In the genomic region with DNA sequence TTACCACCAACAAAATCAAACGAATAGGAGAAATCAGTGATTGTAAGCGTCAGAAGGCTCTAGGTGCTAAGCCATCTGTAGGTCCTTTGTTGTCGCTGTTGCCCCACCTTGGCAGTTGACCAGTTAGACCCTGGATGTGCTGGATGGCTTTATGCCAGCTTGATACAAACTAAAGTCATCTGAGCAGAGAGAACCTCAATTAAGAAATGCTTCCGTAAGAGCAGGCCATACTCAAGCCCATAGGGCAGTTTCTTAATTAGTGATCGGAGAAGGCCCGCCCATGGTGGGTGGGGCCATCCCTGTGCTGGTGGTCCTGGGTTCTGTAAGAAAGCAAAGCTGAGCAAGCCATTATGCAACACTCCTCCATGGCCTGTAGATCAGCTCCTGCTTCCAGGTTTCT, we compare ENCODE assay signal across 24 mouse cellular contexts.
"Had no signal": no experiment of that assay in that cellular context is flagged by ENCODE, and none has a peak within 500 bp of the region (broad histone marks: within the 10 kb centered on the region; RNA-seq: fewer than 3 reads in every experiment).

No protein-coding gene starts in this region.

- H3K4me2 ChIP-seq: limb, embryonic 13.5 days; liver, embryonic 12.5 days; liver, embryonic 15.5 days; midbrain, embryonic 12.5 days; midbrain, embryonic 15.5 days; neural tube, embryonic 13.5 days had no signal

- H3K9me3 ChIP-seq: limb, embryonic 10.5 days; liver, embryonic 12.5 days; liver, embryonic 15.5 days; midbrain, embryonic 12.5 days; midbrain, embryonic 15.5 days; neural tube, embryonic 13.5 days had no signal

- DNase-seq: kidney, adult 11 months; kidney, adult 8-10 months; kidney, postnatal 25 days; layer of hippocampus, adult 9-11 months; liver; lung, adult 18-20 months; lung, postnatal 10 days; lung, postnatal 4 days; right cerebral cortex, adult 18-20 months; right cerebral cortex, postnatal 14 days; right cerebral cortex, postnatal 4 days; thymus, adult 2 months; thymus, postnatal 25 days had no signal

- H3K36me3 ChIP-seq: limb, embryonic 10.5 days; limb, embryonic 13.5 days; liver, embryonic 12.5 days; liver, embryonic 15.5 days; midbrain, embryonic 12.5 days; midbrain, embryonic 15.5 days; neural tube, embryonic 13.5 days had no signal

- H3K9ac ChIP-seq: limb, embryonic 13.5 days; liver, embryonic 12.5 days; liver, embryonic 15.5 days; midbrain, embryonic 12.5 days; midbrain, embryonic 15.5 days; neural tube, embryonic 13.5 days had no signal

- H3K4me1 ChIP-seq: limb, embryonic 10.5 days; limb, embryonic 13.5 days; liver, embryonic 12.5 days; liver, embryonic 15.5 days; midbrain, embryonic 12.5 days; midbrain, embryonic 15.5 days; neural tube, embryonic 13.5 days had no signal

- H3K4me3 ChIP-seq: layer of hippocampus, adult 2 months; limb, embryonic 10.5 days; limb, embryonic 13.5 days; liver, embryonic 12.5 days; liver, embryonic 15.5 days; midbrain, embryonic 12.5 days; midbrain, embryonic 15.5 days; myocyte; neural tube, embryonic 13.5 days had no signal

- ATAC-seq: liver, embryonic 12.5 days; midbrain, embryonic 15.5 days had no signal

- H3K27ac ChIP-seq: kidney, postnatal 0 days; layer of hippocampus, adult 2 months; limb, embryonic 10.5 days; limb, embryonic 13.5 days; liver, embryonic 12.5 days; liver, embryonic 15.5 days; midbrain, embryonic 12.5 days; midbrain, embryonic 15.5 days; neural tube, embryonic 13.5 days; stomach, postnatal 0 days had no signal

- H3K27me3 ChIP-seq: limb, embryonic 13.5 days; liver, embryonic 12.5 days; liver, embryonic 15.5 days; midbrain, embryonic 12.5 days; midbrain, embryonic 15.5 days; neural tube, embryonic 13.5 days had no signal
